Mouse (Mus musculus): ENCODE data around the gene Efl1.
"Not testable (repeated sequence)": the region's sequence is repeated elsewhere in the genome, so short reads cannot be mapped to it uniquely, and the experiment has no call there.

Gene Efl1

DNA sequence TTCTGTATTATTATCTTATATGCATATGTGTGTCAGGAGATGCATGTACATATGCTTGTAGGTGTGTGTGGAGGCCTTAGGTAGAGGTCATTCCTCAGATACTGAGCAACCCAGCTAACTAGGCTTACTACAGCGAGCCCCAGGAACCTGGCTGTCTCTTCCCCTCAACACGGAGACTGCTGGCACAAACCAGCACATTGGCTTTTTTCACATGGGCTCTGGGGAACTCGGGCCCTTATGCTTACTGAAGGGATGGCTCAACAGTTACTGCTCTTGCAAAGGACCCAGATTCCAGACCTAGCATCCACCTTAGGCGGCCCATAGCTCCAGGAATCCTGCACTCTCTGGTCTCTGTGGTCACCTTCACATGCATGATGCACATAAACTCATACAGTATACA, 110.7 kb downstream of the Efl1 start:
- DNase-seq (ENCODE audit: low spot score in 2 of 2): no peak

DNA sequence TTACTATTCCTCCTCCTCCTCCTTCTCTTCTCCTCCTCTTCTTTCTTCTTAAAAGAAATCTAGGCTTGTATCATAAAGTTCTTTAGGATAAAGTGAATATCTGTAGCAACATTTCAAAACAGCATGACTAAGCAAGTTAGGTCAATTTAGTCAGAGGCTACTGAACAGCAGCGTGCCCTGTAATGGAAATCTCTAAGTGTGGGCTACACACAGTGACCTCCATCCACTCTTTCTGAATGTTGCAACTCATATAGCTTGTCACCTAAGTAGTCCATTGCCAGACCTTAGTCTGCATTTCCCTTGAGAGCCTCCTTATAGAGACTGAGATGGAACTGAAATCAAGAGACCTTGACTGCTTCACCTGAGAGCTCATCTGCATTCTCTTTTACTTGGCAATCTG, 116.5 kb downstream of the Efl1 start:
- no peak for DNase-seq (ENCODE audit: low spot score in 2 of 2)

DNA sequence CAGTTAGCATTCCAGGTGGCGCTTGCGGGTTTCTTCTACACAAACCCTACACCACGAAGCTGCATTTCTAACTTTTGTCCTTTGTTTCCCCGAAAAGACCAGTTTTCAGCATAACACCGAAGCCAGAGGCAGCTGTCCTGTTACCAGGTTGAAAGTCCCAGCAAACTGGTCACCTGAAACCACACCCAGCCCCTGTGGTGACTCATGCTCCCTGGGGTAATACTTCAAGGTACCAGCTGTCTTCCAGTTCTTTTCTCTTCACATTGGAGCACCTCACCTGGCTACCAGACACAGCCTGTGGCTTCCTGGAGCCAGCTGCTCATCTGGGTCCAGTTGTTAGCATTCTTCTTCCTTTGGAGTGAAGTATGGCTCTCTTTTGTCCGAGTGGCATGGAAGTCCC, 118.2 kb downstream of the Efl1 start:
- DNase-seq (ENCODE audit: low spot score in 2 of 2): no peak

DNA sequence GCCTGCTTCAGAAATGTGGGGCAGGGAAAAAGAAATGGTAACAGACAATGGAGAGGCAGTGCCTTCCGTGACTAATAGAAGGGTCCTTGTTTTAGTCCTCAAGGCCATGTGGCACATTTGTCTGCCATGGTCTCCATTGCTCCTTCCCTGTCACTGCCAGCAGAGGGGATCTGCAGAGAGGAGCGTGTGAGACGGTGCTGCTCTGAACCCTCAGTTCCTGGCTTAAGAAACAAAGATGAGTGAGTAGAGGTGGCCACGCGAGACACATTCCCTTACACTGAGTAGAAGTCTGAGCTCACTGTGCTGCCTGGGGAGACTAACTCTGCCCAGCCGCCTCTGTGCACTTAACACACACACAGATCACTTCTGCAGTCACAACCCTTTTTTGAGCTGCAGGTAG, 121.8 kb downstream of the Efl1 start:
- no peak for DNase-seq (ENCODE audit: low spot score in 2 of 2)

DNA sequence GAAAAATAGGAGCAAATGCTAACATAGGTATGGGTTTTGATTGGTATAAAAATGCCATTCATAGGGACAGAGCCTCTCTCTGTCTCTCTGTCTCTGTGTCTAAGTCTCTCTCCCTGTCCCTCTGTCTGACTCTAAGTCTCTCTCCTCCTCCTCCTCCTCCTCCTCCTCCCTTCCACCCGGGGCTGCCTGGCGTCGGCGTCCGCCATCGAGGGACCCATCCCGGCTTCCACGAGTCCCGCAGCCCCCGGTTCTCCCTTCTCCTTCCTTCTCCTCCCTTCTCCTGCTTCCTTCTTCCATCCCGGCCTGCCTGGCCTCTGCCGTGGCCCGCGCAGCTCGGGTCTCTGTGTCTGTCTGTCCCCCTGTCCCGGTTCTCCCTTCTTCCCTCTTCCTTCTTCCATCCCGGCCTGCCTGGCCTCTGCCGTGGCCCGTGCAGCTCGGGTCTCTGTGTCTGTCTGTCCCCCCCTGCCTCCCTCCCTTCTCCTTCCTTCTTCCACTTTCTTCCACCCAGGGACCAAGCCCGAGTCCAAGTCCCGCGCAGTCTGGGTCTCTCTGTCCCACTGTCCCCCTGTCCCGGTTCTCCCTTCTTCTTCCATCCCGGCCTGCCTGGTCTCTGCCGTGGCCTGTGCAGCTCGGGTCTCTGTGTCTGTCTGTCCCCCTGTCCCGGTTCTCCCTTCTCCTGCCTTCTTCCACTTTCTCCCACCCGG, 122.7 kb downstream of the Efl1 start:
- DNase-seq (ENCODE audit: low spot score in 2 of 2): not testable (repeated sequence)

DNA sequence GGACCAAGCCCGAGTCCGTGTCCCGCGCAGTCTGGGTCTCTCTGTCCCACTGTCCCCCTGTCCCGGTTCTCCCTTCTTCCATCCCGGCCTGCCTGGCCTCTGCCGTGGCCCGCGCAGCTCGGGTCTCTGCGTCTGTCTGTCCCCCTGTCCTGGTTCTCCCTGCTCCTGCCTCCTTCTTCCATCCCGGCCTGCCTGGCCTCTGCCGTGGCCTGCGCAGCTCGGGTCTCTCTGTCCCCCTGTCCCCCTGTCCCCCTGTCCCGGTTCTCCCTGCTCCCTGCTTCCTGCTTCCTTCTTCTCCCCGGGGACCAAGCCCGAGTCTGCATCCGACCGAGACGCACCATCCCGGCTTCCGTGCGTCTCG, 123.2 kb downstream of the Efl1 start:
- DNase-seq (ENCODE audit: low spot score in 2 of 2): not testable (repeated sequence)

DNA sequence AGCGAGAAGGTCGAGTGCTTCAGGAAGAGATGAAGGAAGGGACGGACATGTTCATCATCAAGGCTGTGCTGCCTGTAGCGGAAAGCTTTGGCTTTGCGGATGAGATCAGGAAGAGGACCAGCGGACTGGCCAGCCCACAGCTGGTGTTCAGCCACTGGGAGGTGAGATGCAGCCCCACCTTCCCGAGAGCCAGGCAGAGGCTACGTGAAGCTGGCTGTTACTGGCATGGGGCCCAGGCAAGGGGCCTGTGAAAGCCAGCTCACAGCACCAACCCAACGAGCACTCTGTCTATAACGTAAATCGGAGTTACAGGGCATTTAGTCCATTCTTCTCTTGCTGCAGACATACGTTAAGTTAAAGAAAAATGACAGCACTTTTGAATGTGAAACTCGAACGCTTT, 124.1 kb downstream of the Efl1 start:
- no peak for DNase-seq (ENCODE audit: low spot score in 2 of 2)

DNA sequence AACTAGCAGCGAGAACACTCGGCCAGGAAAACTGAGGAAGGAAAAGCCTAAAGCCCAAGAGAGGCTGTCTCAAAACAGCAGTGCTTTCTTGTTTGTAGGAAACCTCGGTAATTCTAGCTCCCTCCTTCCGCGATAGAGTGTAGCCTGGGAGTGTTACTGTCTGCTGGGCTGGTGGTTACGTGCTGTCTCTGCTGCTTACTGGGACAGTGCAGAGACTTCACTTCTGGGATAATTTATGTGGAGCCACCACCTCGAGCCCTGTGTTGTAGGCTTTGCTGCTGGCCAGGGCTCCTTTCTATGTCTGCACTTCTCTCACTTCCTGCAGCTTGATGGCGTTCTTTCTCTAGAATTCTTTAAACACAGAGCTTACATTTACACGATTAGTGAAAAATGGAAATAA, 124.7 kb downstream of the Efl1 start:
- DNase-seq (ENCODE audit: low spot score in 2 of 2): no peak

DNA sequence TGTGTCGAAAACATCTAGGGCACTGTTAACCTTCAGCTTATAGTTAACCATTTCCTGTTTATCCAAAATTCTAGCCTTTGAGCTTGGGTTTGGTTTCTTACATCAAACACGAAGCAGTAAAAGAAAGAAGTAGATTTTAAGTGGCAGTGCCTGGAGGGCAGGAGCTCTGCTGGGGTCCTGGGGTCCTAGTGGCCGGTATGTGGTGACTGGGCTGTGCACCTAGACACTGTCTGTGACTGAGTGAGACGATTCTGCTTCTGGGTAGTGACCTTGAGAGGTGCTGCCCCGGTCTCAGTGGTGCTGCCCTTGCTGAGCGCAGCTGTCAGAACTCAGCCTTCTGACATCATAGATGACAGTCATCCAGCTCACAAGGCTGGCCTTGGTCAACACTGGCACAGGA, 125.5 kb downstream of the Efl1 start:
- no peak for DNase-seq (ENCODE audit: low spot score in 2 of 2)

DNA sequence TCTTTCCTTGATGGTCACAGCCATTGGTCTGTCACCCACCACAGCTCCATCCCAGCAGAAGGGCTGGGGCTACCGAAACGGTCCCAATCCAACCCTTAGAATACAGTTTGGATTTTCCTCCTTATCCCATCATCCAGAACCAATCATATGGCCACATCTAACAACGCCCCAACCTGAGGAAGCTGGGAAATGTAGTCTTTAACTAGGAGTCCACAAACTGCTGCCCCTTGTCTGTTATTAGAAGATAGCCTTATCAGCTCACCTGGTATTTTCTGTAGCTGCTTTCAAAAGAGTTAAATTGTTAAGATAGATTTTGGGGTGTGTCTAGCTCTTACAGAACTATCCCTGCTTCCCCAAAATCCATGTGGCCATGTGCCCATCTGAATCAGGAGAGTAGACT, 126.7 kb downstream of the Efl1 start:
- no peak for DNase-seq (ENCODE audit: low spot score in 2 of 2)

DNA sequence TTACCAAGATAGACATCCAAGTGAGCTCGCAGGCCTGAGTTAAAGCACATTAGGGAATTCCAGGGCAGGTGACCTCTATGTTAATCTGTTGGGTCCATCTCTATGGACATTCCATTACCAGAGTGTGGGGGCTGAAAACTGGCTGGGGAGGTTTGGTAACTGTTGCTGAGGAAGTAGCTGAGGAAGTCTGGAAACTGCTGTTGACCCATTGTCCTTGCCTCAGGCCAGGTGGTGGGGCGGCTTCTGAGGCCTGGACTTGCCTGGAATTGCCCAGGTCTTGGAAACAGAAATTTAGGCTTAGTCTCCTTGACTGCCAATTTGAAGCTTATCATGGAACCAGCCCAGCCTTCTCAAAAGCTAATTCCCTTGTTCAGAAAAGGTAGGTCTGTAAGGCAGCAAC, 134.7 kb downstream of the Efl1 start:
- DNase-seq (ENCODE audit: low spot score in 2 of 2): no peak

DNA sequence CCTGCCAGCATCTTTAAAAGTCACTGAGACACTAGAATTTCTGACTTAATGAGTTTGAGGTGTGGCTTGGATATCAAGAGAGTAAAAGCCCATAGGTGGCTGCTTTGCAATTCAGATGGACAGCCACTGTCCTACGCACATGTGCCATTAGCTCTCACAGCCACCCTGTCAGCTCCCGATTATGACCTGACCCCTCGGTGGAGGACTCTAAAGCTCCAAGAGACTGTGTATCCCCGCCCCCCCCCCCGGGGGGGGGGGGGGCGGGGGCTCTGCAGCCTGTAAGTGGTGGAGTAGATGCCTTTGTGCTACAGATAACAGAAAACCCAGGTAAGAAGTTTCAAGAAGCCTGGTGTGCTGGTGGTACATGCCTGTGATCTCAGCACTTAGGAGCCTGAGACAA, 135.3 kb downstream of the Efl1 start:
- no peak for DNase-seq (ENCODE audit: low spot score in 2 of 2)

DNA sequence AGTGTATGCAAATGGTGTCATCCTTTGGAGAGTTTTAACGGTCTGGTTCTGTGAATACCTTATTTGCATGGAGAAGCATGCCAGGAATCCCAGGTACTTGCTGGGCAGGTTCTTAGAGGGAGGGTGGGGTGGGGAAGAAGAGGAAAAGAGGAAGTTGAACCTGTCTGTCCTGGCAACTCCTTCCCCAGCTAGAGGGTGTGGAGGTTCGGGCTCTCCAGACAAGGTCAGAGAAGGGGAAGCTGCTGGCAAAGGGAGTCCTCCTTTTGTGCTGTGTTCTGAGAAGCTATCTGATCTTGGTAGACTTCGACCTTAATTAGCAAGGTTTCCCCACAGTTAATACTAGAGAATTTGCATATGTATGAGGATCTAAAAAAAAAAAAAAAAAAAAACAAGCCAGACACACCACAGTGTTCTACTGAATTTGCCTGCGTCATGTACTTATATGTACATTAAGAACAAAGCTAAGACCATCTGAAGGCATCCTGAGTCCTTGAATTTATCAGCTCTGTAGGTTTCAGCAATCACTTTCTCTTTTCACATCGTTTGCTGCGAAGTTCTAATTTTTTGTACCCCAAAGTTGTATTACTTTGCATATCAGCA, 137.0 kb downstream of the Efl1 start:
- DNase-seq (ENCODE audit: low spot score in 2 of 2): no peak

DNA sequence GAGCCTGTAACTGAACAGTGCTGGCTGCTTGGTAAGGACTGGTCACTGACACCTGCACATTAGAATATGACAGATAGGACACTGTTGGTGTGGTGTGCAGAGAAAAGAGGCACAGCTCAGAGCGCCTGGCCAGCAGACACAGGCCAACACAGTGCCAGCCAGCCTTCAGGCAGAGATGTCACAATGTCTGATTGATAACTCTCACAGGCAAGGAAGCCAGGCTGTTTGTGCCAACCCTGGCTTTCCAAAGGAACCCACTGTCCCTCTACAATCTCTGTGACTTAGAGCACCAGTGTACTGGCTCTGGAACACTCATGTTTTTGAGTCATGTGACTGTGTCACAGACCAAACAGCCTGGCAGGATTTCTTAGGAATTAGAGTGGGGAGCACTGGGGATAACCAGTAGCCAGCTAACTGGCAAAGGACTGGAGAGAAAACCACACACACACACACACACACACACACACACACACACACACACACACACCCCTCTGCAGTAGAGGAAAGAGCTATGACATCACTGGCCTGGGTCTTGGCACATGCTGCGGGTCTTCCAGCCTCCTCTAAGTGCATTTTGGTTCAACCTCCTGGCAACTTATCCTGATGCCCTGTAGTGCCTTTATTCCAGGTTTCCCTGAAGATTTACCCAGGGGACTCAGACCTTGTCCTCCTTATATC, 137.7 kb downstream of the Efl1 start:
- no peak for DNase-seq (ENCODE audit: low spot score in 2 of 2)

DNA sequence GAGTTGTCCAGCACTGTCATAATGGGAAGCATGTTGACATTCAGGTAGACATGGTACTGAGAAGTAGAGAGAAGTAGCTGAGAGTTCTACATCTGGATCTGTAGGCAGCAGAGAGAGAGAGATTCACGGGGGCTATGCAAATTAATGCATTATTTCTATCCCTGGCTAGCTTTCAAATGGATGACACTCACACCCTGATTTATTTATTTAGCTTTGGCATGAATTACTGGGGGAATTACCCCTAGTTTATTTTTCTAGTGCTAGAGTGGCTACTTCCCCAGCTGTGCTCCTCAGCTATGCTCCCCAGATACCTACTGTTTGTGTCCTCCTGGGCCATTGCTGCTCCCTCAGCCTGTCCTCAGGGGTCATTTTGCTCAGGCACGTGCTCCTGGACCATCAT, 144.2 kb downstream of the Efl1 start:
- no peak for DNase-seq (ENCODE audit: low spot score in 2 of 2)

DNA sequence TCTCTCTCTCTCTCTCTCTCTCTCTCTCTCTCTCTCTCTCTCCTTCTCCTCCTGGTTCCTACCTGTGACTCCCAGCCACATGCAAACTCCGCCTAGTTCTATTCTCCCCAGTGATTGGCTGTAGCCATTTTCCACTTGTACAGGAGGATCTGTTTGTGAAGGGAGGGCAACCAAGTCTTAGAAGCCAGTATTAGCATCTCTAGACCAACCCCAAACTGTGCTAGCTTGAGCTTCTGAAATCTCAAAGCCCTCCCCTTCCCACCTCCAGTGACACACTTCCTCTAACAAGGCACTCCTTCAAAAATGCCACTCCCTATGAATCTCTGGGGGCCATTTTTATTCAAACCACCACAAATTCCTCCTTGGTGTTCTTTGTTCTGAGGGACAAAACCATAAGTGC, 144.7 kb downstream of the Efl1 start:
- DNase-seq (ENCODE audit: low spot score in 2 of 2): no peak

DNA sequence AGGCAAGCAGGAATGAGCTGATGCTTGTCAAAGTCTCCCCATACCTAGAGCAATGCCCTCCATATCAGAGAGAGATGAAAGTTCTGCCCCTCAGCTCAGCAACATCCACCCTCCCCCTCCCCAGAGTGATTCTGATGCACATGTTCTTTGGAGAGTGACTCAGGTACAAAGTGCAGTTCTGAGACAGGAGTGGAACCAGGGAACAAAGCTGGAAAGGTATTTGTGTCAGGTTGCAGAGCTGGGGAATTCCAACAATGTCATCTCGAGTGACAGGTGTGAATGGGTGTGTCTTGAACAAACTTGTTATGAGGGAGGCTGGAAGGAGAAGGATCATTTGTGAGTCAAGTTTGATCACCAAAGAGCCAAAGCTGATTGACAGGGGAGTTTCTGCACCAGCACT, 146.1 kb downstream of the Efl1 start:
- no peak for DNase-seq (ENCODE audit: low spot score in 2 of 2)

DNA sequence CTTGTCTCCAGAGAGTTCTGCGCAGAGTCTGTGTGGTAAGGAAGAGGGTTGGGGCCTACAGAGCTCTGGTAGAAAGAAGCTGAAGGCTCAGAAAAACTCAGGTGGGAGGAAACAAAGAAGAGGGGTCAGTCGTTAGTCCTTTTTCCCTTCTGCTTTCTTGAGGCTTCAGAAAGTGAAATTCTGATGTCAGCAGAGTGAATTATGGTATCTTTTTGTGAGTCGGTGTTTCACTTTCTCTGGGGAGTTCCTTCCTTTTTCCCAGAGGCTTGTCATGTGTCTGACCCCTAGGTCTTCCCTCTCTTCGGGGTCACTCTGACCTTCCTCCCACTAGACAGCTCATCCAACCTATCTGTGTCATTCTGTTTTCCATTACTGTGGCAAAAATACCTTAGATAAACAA, 153.8 kb downstream of the Efl1 start:
- no peak for DNase-seq (ENCODE audit: low spot score in 2 of 2)

DNA sequence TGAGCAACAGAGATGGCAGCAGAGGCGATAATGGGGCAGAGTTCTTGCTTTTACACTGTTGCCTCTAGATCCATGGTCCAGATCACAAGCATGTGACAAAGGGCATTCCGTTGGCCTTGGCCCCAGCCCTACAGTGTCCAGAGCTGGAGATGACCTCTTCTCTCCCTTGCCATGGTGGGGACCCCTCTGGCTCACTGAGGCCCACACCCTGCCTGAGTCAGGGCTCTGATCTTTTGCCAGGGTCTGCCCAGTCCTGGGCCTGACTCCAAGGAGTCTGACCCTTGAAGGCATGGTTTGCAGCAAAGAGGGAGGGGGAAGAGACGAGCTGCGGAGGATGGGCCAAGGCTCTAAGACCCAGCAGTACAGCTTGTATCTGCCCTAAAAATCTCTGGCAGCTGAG, 159.8 kb downstream of the Efl1 start:
- DNase-seq (ENCODE audit: low spot score in 2 of 2): no peak

DNA sequence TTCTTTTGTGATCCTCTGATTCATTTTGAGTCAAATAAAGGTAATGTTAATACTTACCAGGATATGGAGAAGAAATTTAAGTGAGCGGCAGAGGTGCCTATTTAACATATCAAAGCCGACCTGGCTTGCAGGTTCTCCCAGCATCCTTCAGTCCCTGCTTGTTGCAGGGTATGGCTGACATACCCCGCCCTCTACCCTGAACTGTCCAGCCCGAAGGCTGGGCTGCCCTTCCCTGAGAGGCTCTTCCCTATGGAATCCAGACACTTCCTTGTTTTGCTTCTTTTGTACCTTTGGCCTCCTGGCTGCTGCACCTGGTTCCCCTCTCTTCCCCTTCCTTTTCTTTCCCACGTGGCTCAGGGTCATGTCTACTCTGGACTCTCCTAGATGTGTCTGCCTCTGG, 160.7 kb downstream of the Efl1 start:
- no peak for DNase-seq (ENCODE audit: low spot score in 2 of 2)

DNA sequence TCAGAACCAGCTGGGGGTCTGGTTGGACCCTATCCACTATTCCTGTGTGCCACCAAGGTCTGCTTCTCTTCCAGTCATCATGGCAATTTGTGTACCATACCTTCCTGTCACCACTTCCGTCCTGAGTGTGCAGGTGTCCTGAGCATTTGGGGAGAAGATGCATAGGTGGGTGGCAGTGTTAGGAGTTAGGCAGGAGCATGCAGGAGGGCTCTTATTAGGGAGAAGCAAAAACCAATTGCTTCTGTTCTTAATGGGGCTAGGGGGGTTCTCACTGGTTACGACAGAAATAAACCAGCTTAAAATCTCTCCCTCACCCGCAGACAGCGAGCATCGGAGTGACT, 162.4 kb downstream of the Efl1 start:
- no peak for DNase-seq (ENCODE audit: low spot score in 2 of 2)

DNA sequence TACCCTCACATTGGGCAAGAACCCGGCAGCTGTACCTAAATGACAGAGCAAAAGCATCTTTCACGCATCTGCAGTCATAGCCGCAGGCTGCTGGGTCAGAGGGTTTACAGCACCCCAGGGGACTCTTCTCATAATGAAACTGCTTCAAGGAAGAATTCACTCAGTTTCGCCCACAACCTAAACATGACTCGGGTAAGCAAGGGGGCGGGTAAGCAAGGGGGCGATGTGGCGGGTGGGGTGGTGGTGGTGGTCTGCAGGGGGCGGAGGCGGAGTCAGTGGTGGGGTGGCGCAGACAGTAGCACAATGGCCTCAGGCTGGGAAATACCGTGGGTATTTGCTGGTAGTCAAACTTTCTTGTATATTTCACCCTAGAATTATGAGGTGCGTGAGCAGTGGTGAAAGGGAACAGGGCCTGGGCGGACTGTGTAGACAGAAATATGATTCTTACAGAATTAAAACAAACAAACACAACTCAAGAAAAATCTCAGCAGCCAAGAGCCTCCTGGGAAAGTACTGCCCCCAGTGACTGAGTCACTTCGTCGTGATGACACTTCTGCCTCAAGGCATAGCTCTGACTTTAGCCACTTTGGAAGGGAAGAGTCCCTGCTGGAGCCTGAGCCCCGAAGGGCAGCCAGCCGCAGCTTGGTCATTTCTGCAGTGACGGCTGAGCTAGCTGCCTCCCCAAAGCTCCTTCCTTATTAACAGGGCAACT, 162.9 kb downstream of the Efl1 start:
- DNase-seq (ENCODE audit: low spot score in 2 of 2): peak in 1 of 2 experiments; percentile 30

Measured in spleen, postnatal 10 days (tissue).